Mouse (Mus musculus) spleen, adult 2 months (tissue): ENCODE data around the gene Izumo1.

Experiments used
- CTCF ChIP-seq: fragments of 200-500 bp; IDR thresholded peaks from 2 replicates; pipeline ENCODE4 v1.5.1; 2011; ENCODE audit warnings: mild to moderate bottlenecking, inconsistent platforms; ENCODE audit not compliant: insufficient read depth, insufficient read length, insufficient replicate concordance; ENCODE audit errors: extremely low read depth
- POLR2A ChIP-seq: fragments of 200-500 bp; IDR thresholded peaks from 2 replicates; pipeline ENCODE4 v1.6.1; 2011; ENCODE audit warnings: low read depth, low read length, inconsistent platforms

- TF ChIP-seq CTCF (no peak), POLR2A (no peak)
Measured at GRCm38 (mm10) chr7:45623507-45623906, 1.9 kb downstream of the Izumo1 start.
